Mouse (Mus musculus) heart, postnatal 4 days (tissue): ENCODE data around the gene Parp11. TPM values are rescaled to one million over a fixed set of nuclear protein-coding genes. Genes with fewer than 3 reads are reported as not detected.

Experiments used
- total RNA-seq, 2 experiments: library from RNA; stranded (reverse); gene quantifications; 2 replicates each; pipeline ENCODE4 v1.2.3; 2021

Parp11 gene
- total RNA-seq, 2 experiments from 2014 or later, result 13.7 to 18.5 TPM

Other genes with a start within 250 kb of the Parp11 start
- gene Cracr2a, start 114.5 kb downstream of the Parp11 start, total RNA-seq, result 1 to 10 TPM; 1.8 to 3.0 TPM